Mouse (Mus musculus) megakaryocyte-erythroid progenitor cell, adult 5 weeks (primary cell): ENCODE measurements around the gene Igsf8. TPM values are rescaled to one million over a fixed set of nuclear protein-coding genes. Genes with fewer than 3 reads are reported as not detected.

Experiments
- polyA plus RNA-seq: library from polyadenylated mRNA; stranded (reverse); fragments of >175 nt; gene quantifications from 2 replicates; pipeline ENCODE4 v1.2.3, GENCODE M21; 2012

Igsf8 gene
- 88.2 and 88.9 TPM in 2 replicates for polyA plus RNA-seq

DNA sequence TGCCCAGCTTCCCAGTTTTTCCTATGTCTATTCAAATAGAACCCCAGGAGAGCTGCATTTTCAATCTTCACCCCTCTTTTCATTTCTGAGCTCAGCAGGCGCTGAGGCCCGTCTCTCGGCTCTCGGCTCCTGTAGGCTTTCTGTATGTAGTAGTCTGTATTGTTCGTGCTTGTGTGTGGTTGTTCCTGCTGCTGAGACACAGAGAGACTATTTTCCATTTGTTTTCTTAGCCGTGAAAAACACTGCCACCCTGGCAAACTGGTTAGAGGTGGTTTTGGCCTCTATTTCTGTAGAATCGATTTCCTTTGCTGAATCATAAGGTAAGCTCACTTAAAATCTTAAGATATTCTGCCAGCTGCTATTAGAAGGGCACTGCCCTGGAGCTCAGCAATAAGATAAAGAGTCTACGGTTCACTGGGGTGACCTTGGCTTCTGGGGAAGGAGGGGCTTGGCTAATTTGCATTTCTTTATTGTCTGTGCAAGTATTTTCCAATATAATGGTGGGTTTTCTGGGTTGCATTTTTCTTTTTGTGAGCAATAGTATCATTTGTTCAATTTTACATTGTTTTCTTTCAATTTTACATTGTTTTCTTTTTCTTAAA, at the start of gene Igsf8:
TSS of gene Igsf8 (plus strand) at position 165 of the 602 bp plus-strand sequence.

DNA sequence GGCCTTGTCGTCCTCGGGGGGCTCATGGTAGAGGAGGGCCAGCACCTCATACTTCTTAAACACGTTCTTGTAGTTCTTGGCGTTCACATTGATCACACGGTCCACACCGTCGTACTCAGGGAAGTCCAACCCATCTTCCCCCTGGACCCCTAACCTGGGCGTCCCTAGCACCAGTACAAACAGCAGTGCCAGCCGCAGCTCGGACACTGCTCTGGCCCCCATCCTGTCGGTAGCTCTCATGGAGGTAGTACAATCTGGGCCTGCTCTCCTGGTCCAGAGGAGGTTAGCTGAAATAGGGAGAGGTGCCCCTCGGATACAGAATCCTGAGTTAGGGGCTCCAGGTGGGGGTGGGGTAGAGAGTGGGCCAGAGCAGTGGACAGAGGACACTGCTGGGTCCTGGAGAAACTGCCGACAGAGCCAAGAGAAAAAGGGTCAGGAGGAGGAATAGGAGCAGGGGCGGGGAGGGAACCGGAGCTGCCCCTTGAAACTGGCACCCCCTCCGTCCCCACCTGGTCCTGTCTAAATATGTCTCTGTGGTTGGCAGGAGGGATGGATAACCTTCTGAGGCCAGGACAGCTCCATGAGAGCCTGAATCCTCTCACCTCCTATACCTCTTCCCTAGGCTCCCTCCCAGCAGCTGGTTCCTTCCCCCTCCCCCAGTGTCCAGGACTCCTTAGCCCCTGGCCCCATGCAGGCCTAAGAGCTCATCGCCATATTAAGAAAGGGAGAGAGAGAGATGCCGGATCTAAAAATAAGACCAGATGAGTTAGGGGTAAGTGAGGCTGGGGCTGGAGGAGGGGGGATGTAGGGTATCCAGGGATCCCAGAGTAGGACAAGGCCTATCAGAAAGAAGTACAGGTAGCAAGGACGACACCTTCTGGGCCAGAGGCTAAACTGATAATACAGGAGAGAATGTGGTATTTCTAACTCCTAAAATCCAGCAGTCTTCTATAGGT, 41.7 kb upstream of the Igsf8 start, which contains the start of gene Casq1:
TSS of gene Casq1 (minus strand) at position 418 of the 956 bp plus-strand sequence.

DNA sequence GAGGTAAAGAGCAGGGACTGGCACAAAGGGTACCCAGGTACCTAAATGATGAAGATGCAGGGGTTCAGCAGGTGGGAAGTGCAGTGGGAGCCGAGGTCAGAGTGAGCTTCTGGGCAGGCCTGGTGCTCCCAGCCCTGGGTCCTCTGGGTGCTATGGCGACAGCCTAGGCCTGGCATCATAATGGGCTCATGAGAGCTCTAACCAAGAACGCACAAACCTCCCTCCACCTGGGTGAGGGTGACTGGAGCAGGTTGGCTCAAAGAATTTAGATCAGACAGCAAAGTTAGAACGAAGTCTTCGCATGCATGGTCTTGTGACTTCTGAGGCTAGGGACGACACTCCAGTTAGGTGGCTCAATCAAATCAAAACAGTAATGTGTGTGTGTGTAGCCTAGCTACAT, 3.1 kb upstream of the Igsf8 start, which contains the start of gene Atp1a4:
TSS of gene Atp1a4 (minus strand) at position 101 of the 400 bp plus-strand sequence.

DNA sequence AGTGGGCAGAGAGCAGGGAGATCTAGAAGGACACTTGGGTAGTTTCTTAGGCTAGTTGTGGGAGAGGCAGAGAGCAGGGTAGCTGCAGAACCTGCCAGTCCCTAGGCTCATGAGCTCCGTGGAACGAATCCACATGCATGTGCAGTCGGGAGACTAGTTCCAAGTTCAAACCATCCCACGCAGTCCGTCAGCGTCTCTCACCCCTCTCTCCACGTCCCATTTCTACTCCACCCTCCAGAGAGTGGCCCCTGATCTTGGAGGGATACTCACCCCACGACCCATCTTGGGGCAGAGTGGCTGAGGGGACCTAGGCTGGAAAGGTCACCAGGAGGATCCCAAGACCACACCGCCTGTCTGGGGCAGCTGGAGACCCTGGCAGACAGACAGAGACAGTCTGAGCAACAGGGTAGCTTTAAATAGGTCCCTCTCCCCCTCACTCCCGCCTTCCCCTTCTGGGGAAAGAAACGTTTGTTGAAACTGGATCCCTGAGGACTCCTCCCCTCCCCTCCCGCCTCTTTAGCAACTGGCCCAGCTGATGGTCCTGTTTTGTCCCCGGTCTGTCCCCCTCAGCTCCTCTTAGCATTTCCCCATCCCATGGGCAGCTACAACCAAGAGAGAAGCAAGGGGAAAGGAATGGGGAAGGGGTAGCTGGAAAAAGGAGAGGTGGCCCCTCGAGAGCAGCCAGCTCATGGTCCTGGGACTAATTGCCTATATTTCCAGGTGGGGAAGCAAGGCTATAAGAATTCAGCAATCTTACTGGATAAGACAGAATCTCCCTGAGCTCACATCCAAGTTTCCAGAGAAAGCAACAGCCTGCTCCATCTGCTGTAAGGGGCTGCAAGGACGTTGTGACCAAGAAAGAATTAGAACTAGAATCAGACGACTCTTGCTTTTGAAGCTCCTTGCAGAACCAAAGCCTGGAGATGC, 36.4 kb downstream of the Igsf8 start, which contains the start of gene Atp1a2:
TSS of gene Atp1a2 (minus strand) at position 454 of the 927 bp plus-strand sequence.

DNA sequence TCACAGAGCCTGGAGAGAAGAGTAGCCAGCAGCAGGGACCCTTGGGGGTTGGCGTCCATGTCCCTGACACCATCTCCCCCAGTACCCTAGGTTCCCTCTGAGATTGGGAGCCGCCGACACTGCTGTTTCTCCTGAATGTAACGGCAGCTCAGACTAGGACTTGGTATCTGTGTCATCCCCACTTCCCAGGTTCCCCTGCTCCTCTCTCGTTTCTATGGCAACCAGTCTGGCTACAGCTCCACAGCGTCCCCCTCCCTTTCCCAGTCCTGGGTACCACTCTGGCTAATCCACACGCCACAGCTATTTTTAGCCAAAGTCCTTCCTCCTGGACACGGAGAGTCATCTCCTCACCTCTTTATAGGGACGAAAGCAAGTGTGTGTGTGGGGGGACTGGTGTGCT, 67.7 kb downstream of the Igsf8 start, which contains the start of gene Kcnj9:
TSS of gene Kcnj9 (minus strand) at position 188 of the 400 bp plus-strand sequence.

DNA sequence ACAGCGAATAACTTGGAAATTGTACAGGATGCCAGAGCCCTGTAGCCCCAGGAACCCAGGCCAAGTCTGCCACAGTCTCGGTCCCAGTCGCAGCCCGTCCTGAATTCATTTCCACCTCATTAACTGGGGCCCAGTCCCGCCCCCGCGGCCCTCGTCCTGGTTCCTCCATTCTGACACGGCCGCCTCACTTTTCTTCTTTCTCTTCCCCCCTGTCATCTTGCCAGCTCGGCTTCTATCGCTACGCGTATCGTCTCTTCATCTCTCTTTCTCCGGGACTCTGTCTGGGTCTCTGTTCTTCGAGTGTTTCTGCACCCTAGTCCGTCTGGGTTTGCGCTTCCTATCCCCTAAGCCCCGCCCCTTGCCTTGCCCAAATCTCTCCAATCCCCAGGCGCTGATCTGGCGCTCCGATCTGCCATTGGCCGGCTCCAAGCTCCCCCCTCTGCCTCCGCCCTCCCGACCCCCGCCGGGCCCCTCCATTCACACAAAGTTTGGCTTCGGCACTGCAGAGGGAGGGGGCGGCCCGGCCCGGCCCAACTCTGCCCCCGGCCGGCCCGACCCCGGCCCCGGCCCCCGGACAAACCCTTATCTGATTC, 79.4 kb downstream of the Igsf8 start, which contains the start of gene Kcnj10:
TSS of gene Kcnj10 (plus strand) at position 482 of the 593 bp plus-strand sequence.

Other genes starting within 250 kb of the Igsf8 start
- 8.1 and 9.9 TPM in 2 replicates for gene Vangl2, start 233.2 kb upstream of the Igsf8 start, polyA plus RNA-seq
- 0.06 TPM in 1 of 2 replicates, not detected in the other for gene Nhlh1, start 204.1 kb upstream of the Igsf8 start, polyA plus RNA-seq
- gene Copa, start 179.1 kb upstream of the Igsf8 start, polyA plus RNA-seq = 55.2 and 58.3 TPM in 2 replicates
- 17.6 and 21.1 TPM in 2 replicates for gene Ncstn, start 178.8 kb upstream of the Igsf8 start, polyA plus RNA-seq
- gene Pex19, start 134.9 kb upstream of the Igsf8 start, polyA plus RNA-seq = 15.1 and 15.2 TPM in 2 replicates
- 60.9 and 69.9 TPM in 2 replicates for gene Dcaf8, start 113.6 kb upstream of the Igsf8 start, polyA plus RNA-seq
- gene Pea15a, start 54.8 kb upstream of the Igsf8 start, polyA plus RNA-seq = 2.8 and 4.4 TPM in 2 replicates
- gene Casq1, start 41.8 kb upstream of the Igsf8 start, polyA plus RNA-seq = not detected in 2 replicates
- not detected in 2 replicates for gene Atp1a4, start 3.2 kb upstream of the Igsf8 start, polyA plus RNA-seq
- gene Atp1a2, start 36.4 kb downstream of the Igsf8 start, polyA plus RNA-seq = not detected in 2 replicates
- gene Kcnj9, start 67.7 kb downstream of the Igsf8 start, polyA plus RNA-seq = 0.06 TPM in 1 of 2 replicates, not detected in the other
- gene Kcnj10, start 79.6 kb downstream of the Igsf8 start, polyA plus RNA-seq = 0.06 and 0.09 TPM in 2 replicates
- gene Pigm, start 114.9 kb downstream of the Igsf8 start, polyA plus RNA-seq = 9.1 and 9.6 TPM in 2 replicates
- not detected in 2 replicates for gene Slamf9, start 213.7 kb downstream of the Igsf8 start, polyA plus RNA-seq
- 1.2 and 1.7 TPM in 2 replicates for gene Igsf9, start 220.1 kb downstream of the Igsf8 start, polyA plus RNA-seq
- gene Tagln2, start 238.4 kb downstream of the Igsf8 start, polyA plus RNA-seq = 736 and 821 TPM in 2 replicates